Mouse (Mus musculus) thymus, adult 2 months (tissue): Measurements from ENCODE around the gene Nkx6-1.

Source experiments
- CTCF ChIP-seq: fragments of 200-500 bp; IDR thresholded peaks from 2 replicates; pipeline ENCODE4 v1.5.1; 2012; ENCODE audit warnings: mild to moderate bottlenecking, control low read depth, low read length, moderate library complexity, borderline replicate concordance; ENCODE audit not compliant: control insufficient read depth, poor library complexity, insufficient read depth; ENCODE audit errors: extremely low read depth
- POLR2A ChIP-seq: fragments of 200-500 bp; IDR thresholded peaks from 2 replicates; pipeline ENCODE4 v1.6.1; 2012; ENCODE audit warnings: mild to moderate bottlenecking, low read length, control low read depth, moderate library complexity; ENCODE audit not compliant: control insufficient read depth, poor library complexity, insufficient read depth; ENCODE audit errors: extremely low read depth

DNA sequence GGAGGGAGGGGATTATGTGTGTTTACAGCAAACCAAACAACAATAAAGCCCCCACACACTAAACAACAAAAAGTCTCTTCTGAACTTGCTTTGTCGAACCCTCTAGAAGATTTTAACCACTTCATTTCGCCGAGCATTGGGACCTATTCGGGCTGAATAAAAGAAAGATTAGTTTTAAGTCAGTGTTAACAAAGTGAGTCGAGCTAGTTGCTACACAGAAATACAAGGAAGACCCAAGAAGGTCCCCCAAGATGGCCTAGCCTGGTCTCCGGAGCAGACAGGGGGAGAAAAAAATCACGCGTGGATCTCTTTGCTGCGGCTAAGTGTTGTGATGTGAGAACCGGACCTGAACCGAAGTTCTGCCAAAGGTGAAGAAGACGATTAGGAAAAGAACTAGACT is 3.7 kb upstream of the Nkx6-1 start:
- TF ChIP-seq POLR2A (no peak), CTCF (no peak)
